9 mouse cellular contexts compared by ENCODE assay signal in the genomic region with DNA sequence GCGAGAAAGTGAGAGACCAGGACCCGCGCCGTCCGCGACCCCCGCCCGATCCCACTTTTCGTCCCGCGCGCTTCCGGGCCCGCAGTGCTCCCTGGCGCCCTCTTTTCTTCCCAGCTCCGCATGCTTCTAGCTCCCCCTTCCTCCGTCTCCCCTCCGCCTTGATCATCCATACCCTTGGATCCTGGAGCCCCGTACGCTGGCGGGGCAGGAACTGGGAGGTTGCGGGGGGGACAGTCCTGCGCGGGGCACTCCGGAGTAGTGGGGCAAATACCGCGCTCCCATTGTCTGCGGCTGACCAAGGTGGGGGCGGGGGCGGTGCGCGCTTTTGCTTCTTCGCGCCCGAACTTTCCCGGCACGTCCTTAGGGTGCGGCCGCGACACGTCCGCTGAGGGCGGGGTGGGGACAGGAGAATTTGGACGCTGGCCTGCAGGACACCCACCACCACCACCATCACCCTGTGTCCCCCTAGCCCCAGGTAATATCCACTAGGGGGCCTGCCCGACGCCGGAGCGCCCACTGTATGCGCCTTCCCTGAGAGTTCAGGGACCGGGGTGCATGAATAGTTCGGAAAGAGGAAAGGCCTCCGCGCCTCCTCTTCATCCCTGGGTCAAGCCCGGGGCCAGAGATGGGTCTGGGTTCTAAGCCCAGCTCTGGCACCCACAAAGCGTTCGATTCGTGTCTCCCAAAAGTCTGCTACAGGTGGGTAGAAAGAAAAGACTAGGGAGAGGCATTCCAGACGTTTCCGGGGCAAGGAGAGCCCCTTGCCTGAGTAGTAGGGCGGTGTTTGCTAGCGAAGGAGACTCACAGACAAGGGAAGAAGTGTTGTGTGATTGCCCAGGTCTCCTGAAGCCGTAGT. TPM values are rescaled to one million over a fixed set of nuclear protein-coding genes. Genes with fewer than 3 reads are reported as not detected.
DNase-seq lines count a peak whose midpoint lies in the region; ATAC-seq lines count a peak whose summit lies in the region.
"Had no signal": no experiment of that assay in that cellular context is flagged by ENCODE, and none has a peak within 500 bp of the region (broad histone marks: within the 10 kb centered on the region; RNA-seq: fewer than 3 reads in every experiment).

No protein-coding gene starts in this region.

- H3K4me1 ChIP-seq in forebrain, embryonic 10.5 days, result peaks cover 40% of the 10 kb centered on the region
- peaks cover 39% of the 10 kb centered on the region for H3K4me1 ChIP-seq in limb, embryonic 10.5 days
- H3K4me1 ChIP-seq in midbrain, embryonic 10.5 days, result peaks cover 29% of the 10 kb centered on the region

- H3K27me3 ChIP-seq in forebrain, embryonic 10.5 days (ENCODE audit: poor library complexity, severe bottlenecking), result no peaks in the 10 kb centered on the region
- no peaks in the 10 kb centered on the region for H3K27me3 ChIP-seq in limb, embryonic 10.5 days (ENCODE audit: low read depth, poor library complexity, severe bottlenecking)
- no peaks in the 10 kb centered on the region for H3K27me3 ChIP-seq in midbrain, embryonic 10.5 days (ENCODE audit: low read depth, poor library complexity, severe bottlenecking)

- DNase-seq in adrenal gland, postnatal 10 days, result peak; percentile 60
- peak; percentile 74 for DNase-seq in forebrain, embryonic 10.5 days (ENCODE audit: extremely low spot score, low spot score)
- DNase-seq in heart, postnatal 14 days, result peak; percentile 58 to 63
- peak; percentile 80 for DNase-seq in limb, embryonic 10.5 days (ENCODE audit: low spot score)
- peak; percentile 77 for DNase-seq in midbrain, embryonic 10.5 days (ENCODE audit: low spot score)
- DNase-seq in spleen, postnatal 4 days (ENCODE audit: low spot score in 2 of 2), result peak; percentile 42 to 74
- DNase-seq in layer of hippocampus, adult 8-10 months (ENCODE audit: low spot score in 2 of 2), result no peak

- peak overlapping the region; percentile 97 for H3K27ac ChIP-seq in forebrain, embryonic 10.5 days
- H3K27ac ChIP-seq in limb, embryonic 10.5 days, result peak overlapping the region; percentile 100
- peak overlapping the region; percentile 97 for H3K27ac ChIP-seq in midbrain, embryonic 10.5 days (replicated peaks)

- H3K36me3 ChIP-seq in forebrain, embryonic 10.5 days (replicated peaks), result peaks cover 33% of the 10 kb centered on the region
- peaks cover 33% of the 10 kb centered on the region for H3K36me3 ChIP-seq in limb, embryonic 10.5 days
- H3K36me3 ChIP-seq in midbrain, embryonic 10.5 days, result peaks cover 32% of the 10 kb centered on the region

- H3K9me3 ChIP-seq in forebrain, embryonic 10.5 days, result no peaks in the 10 kb centered on the region
- no peaks in the 10 kb centered on the region for H3K9me3 ChIP-seq in limb, embryonic 10.5 days (replicated peaks)
- no peaks in the 10 kb centered on the region for H3K9me3 ChIP-seq in midbrain, embryonic 10.5 days (replicated peaks)

- H3K4me3 ChIP-seq in forebrain, embryonic 10.5 days, result peak overlapping the region; percentile 70
- H3K4me3 ChIP-seq in limb, embryonic 10.5 days, result peak overlapping the region; percentile 92
- H3K4me3 ChIP-seq in midbrain, embryonic 10.5 days, result peak overlapping the region; percentile 89

- under 1% methylated on average over 62 of the region's 62 CpGs for WGBS in forebrain, embryonic 10.5 days
- WGBS in limb, embryonic 10.5 days, result under 1% methylated on average over 62 of the region's 62 CpGs
- WGBS in midbrain, embryonic 10.5 days, result under 1% methylated on average over 62 of the region's 62 CpGs

- ATAC-seq in CD4-positive, CD25-positive, alpha-beta regulatory T cell, adult 4 months, result peak; percentile 4

- intact Hi-C loops in heart, postnatal 14 days (cut with DNase I), result no loop called here

RNA-seq across cellular contexts. Expression of a gene that starts 0.9 kb away (rescaled TPM):
- polyA plus RNA-seq in CD4-positive, CD25-positive, alpha-beta regulatory T cell, adult 4 months (2017; shearing (Covaris generic)), result 100 to 1,000 TPM; 231 to 239 TPM
- 100 to 1,000 TPM; 201 to 246 TPM for total RNA-seq in adrenal gland, postnatal 10 days (2021)
- 634 and 649 TPM in 2 replicates for polyA plus RNA-seq in forebrain, embryonic 10.5 days (2016; fragmentation: Nextera tagmentation; extraction: Ambion mirVana)
- 100 to 1,000 TPM; 119 to 155 TPM for total RNA-seq in heart, postnatal 14 days (2021)
- 828 and 829 TPM in 2 replicates for polyA plus RNA-seq in limb, embryonic 10.5 days (2016; fragmentation: Nextera tagmentation; extraction: Ambion mirVana)
- polyA plus RNA-seq in midbrain, embryonic 10.5 days (2016; fragmentation: Nextera tagmentation; extraction: Ambion mirVana), result 560 and 595 TPM in 2 replicates
- total RNA-seq in layer of hippocampus, adult 8-10 months (2022), result 10 to 100 TPM; 28.9 to 32.3 (median 30.2) TPM

RNA-seq across cellular contexts. Expression of a gene that starts 25.3 kb away (rescaled TPM):
- 100 to 1,000 TPM; 189 to 208 TPM for polyA plus RNA-seq in CD4-positive, CD25-positive, alpha-beta regulatory T cell, adult 4 months (2017; shearing (Covaris generic))
- total RNA-seq in adrenal gland, postnatal 10 days (2021), result 10 to 100 TPM; 60.9 to 64.7 TPM
- 138 and 144 TPM in 2 replicates for polyA plus RNA-seq in forebrain, embryonic 10.5 days (2016; fragmentation: Nextera tagmentation; extraction: Ambion mirVana)
- total RNA-seq in heart, postnatal 14 days (2021), result 10 to 100 TPM; 28.2 to 28.6 TPM
- polyA plus RNA-seq in limb, embryonic 10.5 days (2016; fragmentation: Nextera tagmentation; extraction: Ambion mirVana), result 137 and 139 TPM in 2 replicates
- 133 and 145 TPM in 2 replicates for polyA plus RNA-seq in midbrain, embryonic 10.5 days (2016; fragmentation: Nextera tagmentation; extraction: Ambion mirVana)
- total RNA-seq in layer of hippocampus, adult 8-10 months (2022), result 10 to 100 TPM; 32.2 to 40.7 (median 37.0) TPM

RNA-seq across cellular contexts. Expression of a gene that starts 28.8 kb away (rescaled TPM):
- under 1 TPM in 1 of 2 experiments, not detected in 1; 0.17 TPM for polyA plus RNA-seq in CD4-positive, CD25-positive, alpha-beta regulatory T cell, adult 4 months (2017; shearing (Covaris generic))
- not detected for total RNA-seq in adrenal gland, postnatal 10 days (2021)
- polyA plus RNA-seq in forebrain, embryonic 10.5 days (2016; fragmentation: Nextera tagmentation; extraction: Ambion mirVana), result not detected in 2 replicates
- total RNA-seq in heart, postnatal 14 days (2021), result not detected
- polyA plus RNA-seq in limb, embryonic 10.5 days (2016; fragmentation: Nextera tagmentation; extraction: Ambion mirVana), result 0.04 TPM in 1 of 2 replicates, not detected in the other
- not detected in 2 replicates for polyA plus RNA-seq in midbrain, embryonic 10.5 days (2016; fragmentation: Nextera tagmentation; extraction: Ambion mirVana)
- under 1 TPM in 1 of 4 experiments, not detected in 3; 0.05 TPM for total RNA-seq in layer of hippocampus, adult 8-10 months (2022)
- polyA plus RNA-seq: gonadal fat pad, adult 2 months had no signal

RNA-seq across cellular contexts. Expression of a gene that starts 52.7 kb away (rescaled TPM):
- under 1 TPM; 0.42 to 0.78 TPM for polyA plus RNA-seq in CD4-positive, CD25-positive, alpha-beta regulatory T cell, adult 4 months (2017; shearing (Covaris generic))
- total RNA-seq in adrenal gland, postnatal 10 days (2021), result not detected
- polyA plus RNA-seq in forebrain, embryonic 10.5 days (2016; fragmentation: Nextera tagmentation; extraction: Ambion mirVana), result 0.06 TPM in 1 of 2 replicates, not detected in the other
- not detected for total RNA-seq in heart, postnatal 14 days (2021)
- polyA plus RNA-seq in limb, embryonic 10.5 days (2016; fragmentation: Nextera tagmentation; extraction: Ambion mirVana), result 0.04 TPM in 1 of 2 replicates, not detected in the other
- 0.02 TPM in 1 of 2 replicates, not detected in the other for polyA plus RNA-seq in midbrain, embryonic 10.5 days (2016; fragmentation: Nextera tagmentation; extraction: Ambion mirVana)
- not detected for total RNA-seq in layer of hippocampus, adult 8-10 months (2022)
- polyA plus RNA-seq: gonadal fat pad, adult 2 months had no signal

RNA-seq across cellular contexts. Expression of a gene that starts 53.8 kb away (rescaled TPM):
- 10 to 100 TPM; 32.1 to 38.1 TPM for polyA plus RNA-seq in CD4-positive, CD25-positive, alpha-beta regulatory T cell, adult 4 months (2017; shearing (Covaris generic))
- total RNA-seq in adrenal gland, postnatal 10 days (2021), result under 1 TPM; 0.21 to 0.27 TPM
- 0.07 TPM in 1 of 2 replicates, not detected in the other for polyA plus RNA-seq in forebrain, embryonic 10.5 days (2016; fragmentation: Nextera tagmentation; extraction: Ambion mirVana)
- total RNA-seq in heart, postnatal 14 days (2021), result under 1 TPM in 1 of 2 experiments, not detected in 1; 0.17 TPM
- not detected in 2 replicates for polyA plus RNA-seq in limb, embryonic 10.5 days (2016; fragmentation: Nextera tagmentation; extraction: Ambion mirVana)
- 0.07 TPM in 1 of 2 replicates, not detected in the other for polyA plus RNA-seq in midbrain, embryonic 10.5 days (2016; fragmentation: Nextera tagmentation; extraction: Ambion mirVana)
- under 1 TPM in 1 of 4 experiments, not detected in 3; 0.31 TPM for total RNA-seq in layer of hippocampus, adult 8-10 months (2022)

Comparison
In these comparisons a context has a peak if more than half of its experiments do, and no peak if none do; other contexts are left out.
1. DNase-seq: peak in adrenal gland, postnatal 10 days (single experiment), forebrain, embryonic 10.5 days (single experiment), heart, postnatal 14 days (2 of 2), limb, embryonic 10.5 days (single experiment), midbrain, embryonic 10.5 days (single experiment) and spleen, postnatal 4 days (2 of 2); none in layer of hippocampus, adult 8-10 months (0 of 2).
2. Peak in every context shown above with its lines, with median percentiles within 50 percentile points of each other: H3K27ac ChIP-seq and H3K4me3 ChIP-seq.